Mouse (Mus musculus) limb, embryonic 14.5 days (tissue): ENCODE measurements at regions not wholly inside any gene's neighbourhood (a gene's known extent, or its start where the extent isn't known, plus 50 kb on each side); places are given as distances from the start of the nearest gene placed in this dataset.

Experiments
- ATAC-seq: fragments of 200-750 bp; cut with Nextera tagmentation; 2 replicates; pipeline ENCODE4 v1.8.0; 2017; ENCODE audit warnings: low read depth, moderate number of reproducible peaks, moderate TSS enrichment; ENCODE audit not compliant: low FRiP score
- DNase-seq: peaks from one replicate; pipeline ENCODE4 v3.0.0-alpha.2; 2015; ENCODE audit warnings: low spot score
- H3K27ac ChIP-seq: fragments of 300-500 bp; sonication (generic); replicated peaks from 2 replicates; pipeline ENCODE4 v1.5.1; 2014; ENCODE audit warnings: low read depth, mild to moderate bottlenecking, low read length, moderate library complexity, mixed read lengths
- H3K27me3 ChIP-seq: fragments of 300-500 bp; sonication (generic); 2 replicates; pipeline ENCODE4 v1.6.1; 2014; ENCODE audit warnings: low read length, mixed read lengths; ENCODE audit not compliant: control insufficient read depth, insufficient read depth
- H3K36me3 ChIP-seq: fragments of 300-500 bp; sonication (generic); 2 replicates; pipeline ENCODE4 v1.6.1; 2014; ENCODE audit warnings: mild to moderate bottlenecking, low read length, moderate library complexity, mixed read lengths; ENCODE audit not compliant: control insufficient read depth, insufficient read depth
- H3K4me1 ChIP-seq: fragments of 300-500 bp; sonication (generic); 2 replicates; pipeline ENCODE4 v1.6.1; 2014; ENCODE audit warnings: antibody characterized with exemption, low read length, mixed read lengths; ENCODE audit not compliant: control insufficient read depth, insufficient read depth
- H3K4me2 ChIP-seq: fragments of 300-500 bp; sonication (generic); replicated peaks from 2 replicates; pipeline ENCODE4 v1.6.1; 2014; ENCODE audit warnings: low read depth, mild to moderate bottlenecking, low read length, moderate library complexity; ENCODE audit not compliant: severe bottlenecking
- H3K4me3 ChIP-seq: fragments of 300-500 bp; sonication (generic); replicated peaks from 2 replicates; pipeline ENCODE4 v1.5.1; 2014; ENCODE audit warnings: low read length
- H3K9ac ChIP-seq: fragments of 300-500 bp; sonication (generic); 2 replicates; pipeline ENCODE4 v1.6.1; 2014; ENCODE audit warnings: mild to moderate bottlenecking, low read depth, low read length, moderate library complexity; ENCODE audit not compliant: severe bottlenecking
- H3K9me3 ChIP-seq: fragments of 300-500 bp; sonication (generic); 2 replicates; pipeline ENCODE4 v1.6.1; 2016; ENCODE audit warnings: low read length; ENCODE audit not compliant: control insufficient read depth
- POLR2A ChIP-seq: fragments of 200-500 bp; IDR thresholded peaks from 2 replicates; pipeline ENCODE4 v1.8.0; 2012; ENCODE audit warnings: inconsistent platforms, mild to moderate bottlenecking, moderate library complexity, borderline replicate concordance; ENCODE audit not compliant: insufficient read depth, insufficient read length; ENCODE audit errors: extremely low read depth
- WGBS: fragments of 180-500 bp; shearing (Covaris S2); extraction: QIAGEN DNeasy Blood & Tissue Kit; methylation state at CpG from one replicate; pipeline ENCODE4 v1.1.7; 2014; 5-methylcytosine and 5-hydroxymethylcytosine counted together

GRCm38 (mm10) chr15:56498774-56499173 is 978.7 kb downstream of the Slc22a22 start:
- Histone ChIP-seq H3K27me3 (no peaks in the 10 kb centered on the region), H3K4me2 (no peak overlapping the region), H3K36me3 (no peaks in the 10 kb centered on the region), H3K9me3 (no peaks in the 10 kb centered on the region), H3K4me3 (no peak overlapping the region), H3K27ac (no peak overlapping the region), H3K9ac (no peak overlapping the region), H3K4me1 (no peaks in the 10 kb centered on the region)
- DNase-seq (no peak), ATAC-seq (no peak)
- 71% methylated on average over 3 of the region's 3 CpGs for WGBS
- TF ChIP-seq POLR2A = no peak

- WGBS = 64% methylated on average over 4 of the region's 4 CpGs
- no peak overlapping the region for H3K27ac ChIP-seq
- no peak overlapping the region for H3K4me2 ChIP-seq
- no peaks in the 10 kb centered on the region for H3K4me1 ChIP-seq
- H3K9ac ChIP-seq = no peak overlapping the region
- TF ChIP-seq POLR2A = no peak
- no peak overlapping the region for H3K4me3 ChIP-seq
- ATAC-seq (no peak), DNase-seq (no peak)
- no peaks in the 10 kb centered on the region for H3K9me3 ChIP-seq
- no peaks in the 10 kb centered on the region for H3K36me3 ChIP-seq
- no peaks in the 10 kb centered on the region for H3K27me3 ChIP-seq
These were observed 979.7 kb downstream of the Slc22a22 start for GRCm38 (mm10) chr15:56497757-56498156.

- no peak overlapping the region for H3K9ac ChIP-seq
- no peak overlapping the region for H3K4me2 ChIP-seq
- no peak overlapping the region for H3K4me3 ChIP-seq
- TF ChIP-seq POLR2A = no peak
- no peaks in the 10 kb centered on the region for H3K9me3 ChIP-seq
- ATAC-seq (no peak), DNase-seq (no peak)
- H3K4me1 ChIP-seq = no peaks in the 10 kb centered on the region
- H3K36me3 ChIP-seq = no peaks in the 10 kb centered on the region
- H3K27me3 ChIP-seq = no peaks in the 10 kb centered on the region
- WGBS = 89% methylated on average over 2 of the region's 2 CpGs
- no peak overlapping the region for H3K27ac ChIP-seq
These were observed 981.1 kb downstream of the Slc22a22 start for GRCm38 (mm10) chr15:56496355-56496754.

GRCm38 (mm10) chr15:56485931-56486330 is 991.5 kb downstream of the Slc22a22 start:
- no peak for ATAC-seq
- Histone ChIP-seq H3K36me3 (no peaks in the 10 kb centered on the region), H3K9ac (no peak overlapping the region), H3K9me3 (no peaks in the 10 kb centered on the region), H3K4me1 (no peaks in the 10 kb centered on the region), H3K27ac (no peak overlapping the region), H3K4me3 (no peak overlapping the region), H3K4me2 (no peak overlapping the region), H3K27me3 (no peaks in the 10 kb centered on the region)
- 86% methylated on average over 3 of the region's 3 CpGs for WGBS
- no peak for DNase-seq
- TF ChIP-seq POLR2A = no peak

- H3K36me3 ChIP-seq = no peaks in the 10 kb centered on the region
- ATAC-seq (no peak), DNase-seq (no peak)
- 66% methylated on average over 3 of the region's 3 CpGs for WGBS
- H3K9me3 ChIP-seq = no peaks in the 10 kb centered on the region
- H3K4me2 ChIP-seq = no peak overlapping the region
- no peak for TF ChIP-seq POLR2A
- H3K4me3 ChIP-seq = no peak overlapping the region
- no peak overlapping the region for H3K27ac ChIP-seq
- H3K4me1 ChIP-seq = 0 out of 2 replicates have a peak, but pooled peaks cover 2% of the 10 kb centered on the region
- no peaks in the 10 kb centered on the region for H3K27me3 ChIP-seq
- H3K9ac ChIP-seq = no peak overlapping the region
These were observed 992.7 kb downstream of the Slc22a22 start for GRCm38 (mm10) chr15:56484693-56485092.

- Histone ChIP-seq H3K9ac (no peak overlapping the region), H3K27ac (no peak overlapping the region), H3K9me3 (no peaks in the 10 kb centered on the region), H3K36me3 (no peaks in the 10 kb centered on the region), H3K4me3 (no peak overlapping the region), H3K4me1 (peaks cover 7% of the 10 kb centered on the region; the same call in 1 of the 2 replicates), H3K4me2 (no peak overlapping the region), H3K27me3 (no peaks in the 10 kb centered on the region)
- ATAC-seq (no peak), DNase-seq (no peak)
- no peak for TF ChIP-seq POLR2A
These were observed 997.7 kb downstream of the Slc22a22 start for GRCm38 (mm10) chr15:56479682-56480081.
